Mouse (Mus musculus) kidney, adult 8-10 months (tissue): ENCODE measurements around the gene Gm11172.

Experiments
- DNase-seq, 2 experiments: peaks; one replicate each; pipeline ENCODE4 v3.0.0; 2022

Gene Gm11172

GRCm38 (mm10) chr16:10812865-10813371 is at the start of gene Gm11172:
Gene Gm11172 (plus strand): TSS chr16:10812915.
- DNase-seq: no peak

- DNase-seq: no peak
These were observed 49.0 kb upstream of the Gm11172 start for GRCm38 (mm10) chr16:10763540-10764264.

GRCm38 (mm10) chr16:10764323-10764722 is 48.4 kb upstream of the Gm11172 start:
- DNase-seq: no peak

DNA sequence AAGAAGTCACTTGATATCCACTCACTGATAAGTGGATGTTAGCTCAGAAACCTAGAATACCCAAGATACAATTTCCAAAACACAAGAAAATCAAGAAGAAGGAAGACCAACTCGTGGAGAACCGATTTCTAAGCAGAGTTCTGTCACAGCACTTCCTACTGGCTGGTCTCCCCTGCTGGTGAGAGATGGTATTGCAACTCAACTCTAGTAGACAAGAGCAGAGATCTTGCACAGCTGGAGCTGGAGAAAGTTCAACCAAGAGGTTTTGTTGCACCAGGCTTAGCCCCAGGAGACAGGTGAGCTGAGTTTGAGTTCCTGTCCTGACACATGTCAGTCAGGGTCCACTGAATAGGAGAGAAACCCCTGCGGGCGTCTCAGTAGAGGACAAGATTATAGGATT is 45.6 kb upstream of the Gm11172 start:
- DNase-seq: peak; percentile 55 to 75

DNA sequence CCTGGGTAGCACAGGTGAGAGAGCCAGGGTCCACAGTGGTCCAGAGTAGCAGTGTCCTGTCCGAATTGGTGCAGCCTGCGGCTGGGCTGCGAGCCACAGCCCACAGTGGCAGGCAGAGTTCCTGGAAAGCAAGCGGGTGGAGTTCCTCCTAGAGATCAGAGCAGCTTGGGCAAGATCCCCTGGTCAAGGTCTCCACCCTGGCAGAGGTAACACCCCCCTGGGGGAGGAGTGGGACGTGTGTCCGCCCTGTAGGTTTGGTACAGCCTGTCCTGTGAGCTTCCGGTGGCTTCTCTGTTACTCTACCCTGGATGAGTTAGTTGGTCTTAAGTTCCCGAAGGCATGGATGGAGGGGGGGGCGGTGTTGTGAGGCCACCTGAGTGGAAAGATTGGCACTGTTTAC is 43.9 kb upstream of the Gm11172 start:
- no peak for DNase-seq

- DNase-seq: no peak
These were observed 43.1 kb upstream of the Gm11172 start for GRCm38 (mm10) chr16:10769661-10770060.

DNA sequence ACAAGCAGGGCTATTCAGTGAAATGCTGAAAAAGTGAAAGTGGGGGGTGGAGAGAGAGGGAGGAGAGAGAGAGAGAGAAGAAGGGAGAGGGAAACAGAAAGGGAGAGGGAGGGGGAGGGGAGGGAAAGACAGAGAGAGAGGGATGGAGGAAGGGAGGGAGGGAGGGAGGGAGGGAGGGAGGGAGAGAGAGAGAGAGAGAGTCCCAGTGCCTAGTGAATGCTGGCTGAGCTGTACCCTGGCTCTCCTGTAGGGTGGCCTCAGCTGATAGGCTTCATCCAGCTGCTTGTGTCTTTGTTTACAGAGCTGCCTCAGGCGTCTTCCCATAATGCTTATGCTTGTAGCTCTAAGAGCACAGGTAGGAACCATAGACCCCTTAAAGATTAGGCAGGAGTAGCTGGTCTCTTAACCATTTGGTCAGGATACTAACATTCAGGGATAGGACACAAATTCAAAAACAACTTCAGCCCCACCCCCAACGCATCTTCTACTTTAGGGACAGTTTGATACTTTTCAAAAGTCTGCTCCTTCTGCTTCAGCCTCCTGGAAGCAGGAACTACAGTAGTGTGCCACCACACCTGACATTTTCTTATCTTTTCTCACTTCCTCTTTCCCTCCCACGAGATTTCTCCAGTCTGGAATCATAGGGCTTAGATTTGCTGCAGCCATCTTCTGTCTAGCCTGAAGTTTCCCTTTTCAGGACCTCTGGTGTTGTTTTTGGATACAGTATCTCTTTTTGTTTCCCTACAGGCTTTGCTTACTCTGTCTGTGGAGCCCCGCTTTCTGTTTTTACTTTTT is 42.0 kb upstream of the Gm11172 start:
- DNase-seq: no peak

GRCm38 (mm10) chr16:10771769-10772510 is 40.8 kb upstream of the Gm11172 start:
- no peak for DNase-seq

GRCm38 (mm10) chr16:10773543-10773942 is 39.2 kb upstream of the Gm11172 start:
- no peak for DNase-seq

DNA sequence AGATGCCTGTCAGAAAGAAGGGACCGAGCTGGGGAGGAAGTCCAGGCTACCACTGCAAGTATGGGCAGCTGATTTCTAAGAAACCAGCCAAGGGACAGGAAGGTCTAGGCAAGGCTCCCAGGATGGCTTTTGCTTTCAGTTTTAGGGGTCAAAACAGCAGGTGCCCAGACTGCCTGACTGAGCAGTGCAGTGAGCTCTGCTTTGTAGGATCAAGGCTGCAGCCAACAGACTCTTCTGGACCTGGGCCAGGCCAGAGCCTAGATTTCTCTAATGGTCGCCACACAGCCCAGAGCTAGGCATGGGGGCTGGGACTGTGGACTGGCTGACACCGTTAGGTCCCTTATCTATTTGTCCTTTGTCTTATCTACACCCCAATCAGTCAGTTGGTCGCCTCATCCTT is 38.0 kb upstream of the Gm11172 start:
- no peak for DNase-seq

DNA sequence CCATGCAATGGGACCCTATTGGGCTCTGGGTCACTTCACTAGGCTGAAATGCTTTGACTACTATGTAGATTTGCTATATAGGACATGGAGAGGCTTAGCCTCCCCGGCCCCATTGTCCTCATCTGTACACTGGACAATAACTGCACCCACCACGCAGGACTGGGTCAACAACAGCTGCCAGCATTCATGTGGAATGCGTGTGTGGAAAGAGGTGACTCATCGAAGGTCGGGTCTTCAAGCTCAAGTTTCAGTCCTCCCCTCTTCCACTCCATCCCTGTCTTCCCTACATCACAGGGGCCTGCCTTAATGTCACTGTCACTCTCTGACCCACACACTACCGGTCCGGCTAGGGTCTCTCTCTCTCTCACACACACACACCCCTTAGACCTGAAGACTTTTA is 36.4 kb upstream of the Gm11172 start:
- DNase-seq: no peak

DNA sequence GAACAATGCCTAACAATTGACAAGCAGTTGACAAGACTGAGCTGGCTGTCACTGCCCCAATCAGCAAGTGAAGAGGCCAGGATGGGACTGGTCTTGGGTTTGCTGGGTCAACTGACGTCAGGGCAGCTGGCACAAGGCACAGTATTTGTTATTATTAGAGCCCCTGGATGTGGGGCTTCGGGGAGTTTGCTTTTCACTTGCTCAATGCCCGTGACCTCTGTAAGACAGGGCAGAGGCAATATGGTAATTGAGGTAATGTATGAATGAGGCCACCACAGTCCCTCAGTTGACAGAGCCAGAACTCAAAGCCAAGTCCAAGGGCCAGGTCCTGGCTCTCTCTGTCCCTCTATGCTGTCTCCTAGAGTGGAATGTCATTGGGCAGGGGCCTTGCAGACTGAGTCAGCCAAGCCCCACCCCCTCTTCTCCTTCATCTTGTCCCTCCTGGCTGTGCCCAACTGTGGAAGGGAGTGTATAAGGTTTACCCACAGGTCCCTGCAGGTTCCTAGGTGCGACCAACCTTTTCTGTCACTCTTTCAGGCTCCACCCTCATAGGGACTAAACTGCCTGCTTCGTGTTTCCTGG is 35.0 kb upstream of the Gm11172 start:
- no peak for DNase-seq

DNA sequence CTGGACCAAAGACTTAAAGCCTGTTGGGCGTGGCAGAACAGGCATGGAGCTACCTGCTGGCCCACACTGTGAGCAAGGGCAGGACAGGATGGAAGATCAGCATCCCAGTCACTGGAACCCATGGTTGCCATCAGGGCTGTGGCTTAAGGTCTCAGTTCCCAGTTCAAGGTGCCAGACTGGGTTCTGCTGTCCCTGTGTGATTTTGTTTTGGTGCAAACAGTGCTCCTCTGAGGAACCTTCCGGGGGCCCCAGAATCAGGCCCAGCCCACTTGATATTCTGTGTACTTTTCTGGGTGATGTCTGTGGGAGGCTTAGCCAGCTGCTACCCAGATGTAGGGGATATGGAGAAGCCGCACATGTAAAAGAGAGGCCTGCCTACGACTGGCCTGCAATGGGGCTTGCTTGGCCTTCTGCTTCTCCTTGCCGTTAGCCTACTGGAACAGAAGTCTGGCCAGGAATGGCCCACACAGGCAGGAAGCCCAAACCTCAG is 32.0 kb upstream of the Gm11172 start:
- DNase-seq: no peak

DNA sequence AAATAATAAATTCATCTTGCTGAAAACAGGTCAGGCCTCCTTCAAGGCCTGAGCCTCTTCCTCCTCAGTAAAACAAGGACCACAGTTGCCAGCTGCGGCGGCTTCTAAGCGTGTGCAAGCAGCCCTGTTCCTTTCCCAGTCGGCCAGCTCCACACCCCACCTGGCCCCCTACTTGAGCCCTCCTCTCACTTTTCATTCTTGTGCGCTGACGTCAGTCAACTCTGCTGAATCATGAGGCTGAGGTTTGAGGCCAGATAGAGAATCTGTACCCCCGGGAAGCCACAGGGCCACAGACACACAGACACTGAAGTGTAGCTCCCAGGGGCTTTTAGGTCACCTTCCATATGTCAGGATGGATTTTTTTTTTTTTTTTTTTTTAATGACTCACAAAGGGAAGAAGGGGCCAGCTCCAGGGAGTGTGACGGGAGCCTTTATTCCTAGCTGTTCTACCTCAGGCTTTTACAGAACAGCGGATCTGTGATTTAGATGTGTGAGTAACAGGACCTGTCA is 30.8 kb upstream of the Gm11172 start:
- no peak for DNase-seq

DNA sequence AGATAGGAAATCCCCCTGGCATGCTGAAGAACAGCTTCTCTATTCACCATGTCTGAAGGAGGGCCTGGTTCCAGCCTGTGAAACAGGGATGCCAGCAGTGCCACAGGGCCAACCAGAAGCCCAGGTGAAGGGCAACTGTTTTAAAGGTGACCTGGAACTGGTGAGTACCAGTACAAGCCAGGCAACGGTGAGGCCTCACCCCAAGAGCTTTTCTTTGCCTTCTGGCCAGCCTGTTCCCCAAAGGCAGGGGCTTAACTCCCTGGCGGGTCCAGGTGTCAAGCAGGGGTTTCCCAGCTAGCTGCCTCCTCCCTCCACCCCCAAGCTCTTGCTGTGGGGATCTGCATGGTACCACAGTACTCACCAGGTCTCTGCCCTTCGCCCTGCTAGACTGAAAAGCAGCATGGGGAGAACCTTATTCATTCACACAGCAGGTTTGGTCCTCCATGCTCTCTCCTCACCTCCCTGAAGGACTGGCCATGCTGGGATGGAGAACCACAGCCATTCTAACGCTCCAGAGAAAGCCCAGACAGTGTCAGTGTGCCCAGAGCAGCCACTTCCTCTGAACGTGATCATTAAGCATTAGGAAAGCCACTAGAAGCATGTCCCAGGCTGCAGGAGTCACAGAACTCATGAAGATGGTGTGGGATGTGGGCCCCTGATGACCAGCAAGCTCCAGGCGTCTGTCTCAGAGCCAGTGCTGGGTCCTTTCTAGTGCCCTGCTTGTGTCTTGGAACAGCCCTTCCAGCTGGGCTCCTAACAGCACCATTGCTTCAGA is 30.2 kb upstream of the Gm11172 start:
- DNase-seq: peak in 1 of 2 experiments; percentile 33

GRCm38 (mm10) chr16:10783152-10783434 is 29.6 kb upstream of the Gm11172 start:
- DNase-seq: no peak

DNA sequence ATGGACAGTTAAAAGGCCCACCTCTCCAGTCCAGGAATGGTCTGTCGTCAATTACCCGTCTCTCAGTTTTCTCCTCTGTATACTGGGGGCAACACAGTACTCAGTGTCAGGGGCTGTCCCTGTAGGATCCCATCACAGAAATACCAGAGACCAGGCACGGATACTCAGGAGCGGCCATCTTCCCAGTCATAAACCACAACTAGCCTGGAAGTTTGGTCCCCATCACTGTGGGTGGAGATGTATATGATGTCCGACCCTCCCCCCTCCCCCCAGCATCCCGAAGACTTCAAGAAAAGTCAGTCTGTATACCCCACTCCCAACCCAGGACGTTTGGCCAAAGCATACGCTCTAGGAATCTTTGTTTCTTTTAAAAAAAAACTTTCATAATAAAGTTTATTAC is 29.3 kb upstream of the Gm11172 start:
- DNase-seq: no peak

GRCm38 (mm10) chr16:10783883-10784792 is 28.6 kb upstream of the Gm11172 start:
- no peak for DNase-seq

- peak; percentile 78 to 88 for DNase-seq
These were observed 27.8 kb upstream of the Gm11172 start for GRCm38 (mm10) chr16:10784793-10785370.
